Mouse (Mus musculus) layer of hippocampus, postnatal 14 days (tissue): ENCODE data around the gene Panx1. TPM values are rescaled to one million over a fixed set of nuclear protein-coding genes. Genes with fewer than 3 reads are reported as not detected.

Source experiments
- DNase-seq, 2 experiments: peaks; one replicate each; pipeline ENCODE4 v3.0.0; 2021 to 2022; ENCODE audit warnings: low spot score in 2 of 2, mixed read lengths in 1 of 2
- total RNA-seq, 2 experiments: library from RNA; stranded (reverse); gene quantifications; 2 replicates each; pipeline ENCODE4 v1.2.3; 2021

Gene Panx1
- total RNA-seq, 2 experiments from 2014 or later = 42.4 to 48.1 TPM

GRCm38 (mm10) chr9:14974251-14975232 lies 70.7 kb downstream of the Panx1 start:
- no peak for DNase-seq

GRCm38 (mm10) chr9:14973762-14974161 lies 71.5 kb downstream of the Panx1 start:
- DNase-seq = no peak

- no peak for DNase-seq
These were observed 74.3 kb downstream of the Panx1 start for GRCm38 (mm10) chr9:14970805-14971525.

- no peak for DNase-seq
These were observed 75.1 kb downstream of the Panx1 start for GRCm38 (mm10) chr9:14970211-14970610.

- no peak for DNase-seq
These were observed 77.7 kb downstream of the Panx1 start for GRCm38 (mm10) chr9:14967598-14967997.

- DNase-seq = no peak
These were observed 78.5 kb downstream of the Panx1 start for GRCm38 (mm10) chr9:14966787-14967186.

GRCm38 (mm10) chr9:14965368-14965767 lies 79.9 kb downstream of the Panx1 start:
- no peak for DNase-seq

- no peak for DNase-seq
These were observed 82.5 kb downstream of the Panx1 start for GRCm38 (mm10) chr9:14962769-14963168.

GRCm38 (mm10) chr9:14954659-14955058 lies 90.6 kb downstream of the Panx1 start:
- no peak for DNase-seq

Other genes starting within 250 kb of the Panx1 start
- 10 to 100 TPM; 12.1 to 13.3 TPM for gene Gpr83, start 185.3 kb downstream of the Panx1 start, total RNA-seq
- gene Izumo1r, start 141.5 kb downstream of the Panx1 start, total RNA-seq = not detected
- gene Hephl1, start 66.6 kb upstream of the Panx1 start, total RNA-seq = not detected
- 1 to 10 TPM; 6.3 to 7.2 TPM for gene Vstm5, start 193.6 kb upstream of the Panx1 start, total RNA-seq
- gene Med17, start 234.5 kb upstream of the Panx1 start, total RNA-seq = 10 to 100 TPM; 35.4 to 36.7 TPM